Mouse (Mus musculus) urinary bladder, adult 18-20 months (tissue): ENCODE results near the gene Pax2.
"Not testable (repeated sequence)": the region's sequence is repeated elsewhere in the genome, so short reads cannot be mapped to it uniquely, and the experiment has no call there.

Experiments
- DNase-seq, 2 experiments: peaks; one replicate each; pipeline ENCODE4 v3.0.0; 2022; ENCODE audit warnings: low spot score in 2 of 2, mixed read lengths in 2 of 2

Gene Pax2

GRCm38 (mm10) chr19:44835931-44836861 is 80.4 kb downstream of the Pax2 start:
- DNase-seq: no peak

- no peak for DNase-seq
These were observed 81.8 kb downstream of the Pax2 start for GRCm38 (mm10) chr19:44837426-44838205.

GRCm38 (mm10) chr19:44838321-44838720 is 82.5 kb downstream of the Pax2 start:
- DNase-seq: no peak

GRCm38 (mm10) chr19:44842661-44843060 is 86.8 kb downstream of the Pax2 start:
- DNase-seq: not testable (repeated sequence)

GRCm38 (mm10) chr19:44849465-44849864 is 93.6 kb downstream of the Pax2 start:
- DNase-seq: no peak

- DNase-seq: no peak
These were observed 102.8 kb downstream of the Pax2 start for GRCm38 (mm10) chr19:44858671-44859070.

- DNase-seq: no peak
These were observed 112.9 kb downstream of the Pax2 start for GRCm38 (mm10) chr19:44868766-44869165.

GRCm38 (mm10) chr19:44874186-44874898 is 118.5 kb downstream of the Pax2 start:
- no peak for DNase-seq

GRCm38 (mm10) chr19:44874928-44875327 is 119.1 kb downstream of the Pax2 start:
- no peak for DNase-seq

GRCm38 (mm10) chr19:44875718-44876117 is 119.9 kb downstream of the Pax2 start:
- no peak for DNase-seq

GRCm38 (mm10) chr19:44876529-44876928 is 120.7 kb downstream of the Pax2 start:
- DNase-seq: no peak

GRCm38 (mm10) chr19:44882552-44883024 is 126.7 kb downstream of the Pax2 start:
- DNase-seq: no peak

GRCm38 (mm10) chr19:44884331-44884730 is 128.5 kb downstream of the Pax2 start:
- no peak for DNase-seq

GRCm38 (mm10) chr19:44886475-44886874 is 130.6 kb downstream of the Pax2 start:
- no peak for DNase-seq
